Mouse (Mus musculus): ENCODE results near the gene Aktip. TPM values are rescaled to one million over a fixed set of nuclear protein-coding genes. Genes with fewer than 3 reads are reported as not detected.

Aktip gene
- polyA plus RNA-seq (2017; shearing (Covaris generic)) = 22.2 TPM

GRCm38 (mm10) chr8:91199876-91200275 lies at the start of gene Aktip:
TSS of gene Aktip (minus strand) at chr8:91199976.

GRCm38 (mm10) chr8:91069834-91070233 lies 129.9 kb downstream of the Aktip start, which contains the start of gene Rbl2:
TSS of gene Rbl2 (plus strand) at chr8:91070057.

Other genes with a start within 250 kb of the Aktip start
- 84.2 TPM for gene Rbl2, start 129.9 kb downstream of the Aktip start, polyA plus RNA-seq (2017; shearing (Covaris generic))
- gene Rpgrip1l, start 113.3 kb upstream of the Aktip start, polyA plus RNA-seq (2017; shearing (Covaris generic)) = 1.7 TPM
- gene Fto, start 113.5 kb upstream of the Aktip start, polyA plus RNA-seq (2017; shearing (Covaris generic)) = 71.7 TPM

Measured in naive thymus-derived CD4-positive, alpha-beta T cell, adult 5 months (primary cell).